Mouse (Mus musculus) kidney, adult 2 months (tissue): ENCODE measurements around the gene Wdr48. TPM values are rescaled to one million over a fixed set of nuclear protein-coding genes. Genes with fewer than 3 reads are reported as not detected.

Source experiments
- DNase-seq: peaks from one replicate; pipeline ENCODE4 v3.0.0; 2021
- H3K27ac ChIP-seq: fragments of 200-500 bp; 2 replicates; pipeline ENCODE4 v1.5.1; 2012; ENCODE audit warnings: low read depth, low read length, control low read depth, inconsistent platforms; ENCODE audit not compliant: insufficient read depth
- H3K27me3 ChIP-seq: fragments of 200-500 bp; replicated peaks from 2 replicates; pipeline ENCODE4 v1.6.1; 2012; ENCODE audit warnings: mild to moderate bottlenecking, moderate library complexity, low read length, inconsistent platforms; ENCODE audit not compliant: control insufficient read depth, insufficient read depth
- H3K36me3 ChIP-seq: fragments of 200-500 bp; 2 replicates; pipeline ENCODE4 v1.6.1; 2012; ENCODE audit warnings: mild to moderate bottlenecking, moderate library complexity, low read length, inconsistent platforms; ENCODE audit not compliant: control insufficient read depth, insufficient read depth
- H3K4me1 ChIP-seq: fragments of 200-500 bp; 2 replicates; pipeline ENCODE4 v1.6.1; 2011; ENCODE audit warnings: low read length; ENCODE audit not compliant: control insufficient read depth, insufficient read depth
- H3K4me3 ChIP-seq: fragments of 200-500 bp; 2 replicates; pipeline ENCODE4 v1.5.1; 2011; ENCODE audit warnings: mild to moderate bottlenecking, low read depth, low read length, control low read depth; ENCODE audit not compliant: insufficient read depth
- CTCF ChIP-seq: fragments of 200-500 bp; conservative IDR thresholded peaks from 2 replicates; pipeline ENCODE4 v1.5.1; 2011; ENCODE audit warnings: low read depth, mild to moderate bottlenecking, control low read depth, low read length, moderate library complexity, mixed read lengths; ENCODE audit not compliant: insufficient read depth, insufficient read length
- POLR2A ChIP-seq: fragments of 200-500 bp; IDR thresholded peaks from one replicate; pipeline ENCODE4 v1.6.1; 2011; ENCODE audit warnings: low read depth, low read length, control low read depth
- WGBS: fragments of 180-500 bp; shearing (Covaris S2); methylation state at CpG from one replicate; pipeline ENCODE4 v1.1.7; 2018; 5-methylcytosine and 5-hydroxymethylcytosine counted together
- polyA plus RNA-seq: library from polyadenylated mRNA; depleted of rRNA; stranded (reverse); fragments of >200 nt; gene quantifications from 2 replicates; pipeline ENCODE4 v1.2.3, GENCODE M21; 2012

The Wdr48 gene
- polyA plus RNA-seq, 1 experiment: 27.3 TPM

- DNase-seq: peak; percentile 21
- no peaks in the 10 kb centered on the region for H3K36me3 ChIP-seq
- no peaks in the 10 kb centered on the region for H3K4me1 ChIP-seq
- no peaks in the 10 kb centered on the region for H3K27me3 ChIP-seq
- TF ChIP-seq POLR2A (no peak), CTCF (no peak)
- WGBS: 76% methylated on average over 4 of the region's 4 CpGs
- no peak overlapping the region for H3K4me3 ChIP-seq
- H3K27ac ChIP-seq: no peak overlapping the region
Observed at GRCm38 (mm10) chr9:119887144-119887901, 7.4 kb upstream of the Wdr48 start.

GRCm38 (mm10) chr9:119888843-119889246 lies 5.8 kb upstream of the Wdr48 start:
- 39% methylated on average over 2 of the region's 2 CpGs for WGBS
- TF ChIP-seq CTCF (no peak), POLR2A (no peak)
- no peaks in the 10 kb centered on the region for H3K36me3 ChIP-seq
- H3K4me3 ChIP-seq: no peak overlapping the region
- no peaks in the 10 kb centered on the region for H3K27me3 ChIP-seq
- no peak overlapping the region for H3K27ac ChIP-seq
- H3K4me1 ChIP-seq: no peaks in the 10 kb centered on the region
- DNase-seq: no peak

GRCm38 (mm10) chr9:119889446-119889845 lies 5.2 kb upstream of the Wdr48 start:
- DNase-seq: no peak
- 82% methylated on average over 9 of the region's 9 CpGs for WGBS
- Histone ChIP-seq H3K4me3 (no peak overlapping the region), H3K27me3 (no peaks in the 10 kb centered on the region), H3K36me3 (no peaks in the 10 kb centered on the region), H3K4me1 (no peaks in the 10 kb centered on the region), H3K27ac (no peak overlapping the region)
- TF ChIP-seq POLR2A: no peak
- no peak for TF ChIP-seq CTCF

- peak; percentile 51 for TF ChIP-seq CTCF
- no peak for TF ChIP-seq POLR2A
Observed at GRCm38 (mm10) chr9:119890692-119891091, 4.0 kb upstream of the Wdr48 start.

GRCm38 (mm10) chr9:119893881-119894280 lies 797 bp upstream of the Wdr48 start:
- WGBS: 90% methylated on average over 5 of the region's 5 CpGs
- H3K27ac ChIP-seq: no peak overlapping the region
- TF ChIP-seq POLR2A: no peak
- H3K36me3 ChIP-seq: no peaks in the 10 kb centered on the region
- no peak overlapping the region for H3K4me3 ChIP-seq
- no peak for DNase-seq
- peaks cover 4% of the 10 kb centered on the region for H3K4me1 ChIP-seq
- no peaks in the 10 kb centered on the region for H3K27me3 ChIP-seq

More at GRCm38 (mm10) chr9:119890692-119891091, 4.0 kb upstream of the Wdr48 start:
- H3K4me1 ChIP-seq: no peaks in the 10 kb centered on the region
- no peak overlapping the region for H3K27ac ChIP-seq
- H3K4me3 ChIP-seq: no peak overlapping the region
- DNase-seq: peak; percentile 42
- 54% methylated on average over 2 of the region's 2 CpGs for WGBS
- no peaks in the 10 kb centered on the region for H3K36me3 ChIP-seq
- no peaks in the 10 kb centered on the region for H3K27me3 ChIP-seq

GRCm38 (mm10) chr9:119895040-119895721 lies 503 bp downstream of the Wdr48 start:
- H3K4me3 ChIP-seq: peak overlapping the region; percentile 61
- H3K4me1 ChIP-seq: peaks cover 4% of the 10 kb centered on the region
- TF ChIP-seq CTCF: no peak
- no peak for TF ChIP-seq POLR2A
- H3K27ac ChIP-seq: no peak overlapping the region
- H3K27me3 ChIP-seq: no peaks in the 10 kb centered on the region
- DNase-seq: peak; percentile 45
- H3K36me3 ChIP-seq: no peaks in the 10 kb centered on the region; the same call in 1 of the 2 replicates
- under 1% methylated on average over 68 of the region's 71 CpGs for WGBS

GRCm38 (mm10) chr9:119899446-119899845 lies 4.8 kb downstream of the Wdr48 start:
- H3K27ac ChIP-seq: no peak overlapping the region
- WGBS: 81% methylated on average over 2 of the region's 2 CpGs
- TF ChIP-seq CTCF: no peak
- TF ChIP-seq POLR2A: no peak
- H3K36me3 ChIP-seq: peaks cover 2% of the 10 kb centered on the region; the same call in 1 of the 2 replicates
- H3K4me1 ChIP-seq: peaks cover 4% of the 10 kb centered on the region
- no peak overlapping the region for H3K4me3 ChIP-seq
- DNase-seq: peak; percentile 16
- no peaks in the 10 kb centered on the region for H3K27me3 ChIP-seq
